Mouse (Mus musculus): Measurements from ENCODE around the gene Stk16. TPM values are rescaled to one million over a fixed set of nuclear protein-coding genes. Genes with fewer than 3 reads are reported as not detected.

The Stk16 gene
- 130 and 140 TPM in 2 replicates for polyA plus RNA-seq (2012; rRNA removed)

DNA sequence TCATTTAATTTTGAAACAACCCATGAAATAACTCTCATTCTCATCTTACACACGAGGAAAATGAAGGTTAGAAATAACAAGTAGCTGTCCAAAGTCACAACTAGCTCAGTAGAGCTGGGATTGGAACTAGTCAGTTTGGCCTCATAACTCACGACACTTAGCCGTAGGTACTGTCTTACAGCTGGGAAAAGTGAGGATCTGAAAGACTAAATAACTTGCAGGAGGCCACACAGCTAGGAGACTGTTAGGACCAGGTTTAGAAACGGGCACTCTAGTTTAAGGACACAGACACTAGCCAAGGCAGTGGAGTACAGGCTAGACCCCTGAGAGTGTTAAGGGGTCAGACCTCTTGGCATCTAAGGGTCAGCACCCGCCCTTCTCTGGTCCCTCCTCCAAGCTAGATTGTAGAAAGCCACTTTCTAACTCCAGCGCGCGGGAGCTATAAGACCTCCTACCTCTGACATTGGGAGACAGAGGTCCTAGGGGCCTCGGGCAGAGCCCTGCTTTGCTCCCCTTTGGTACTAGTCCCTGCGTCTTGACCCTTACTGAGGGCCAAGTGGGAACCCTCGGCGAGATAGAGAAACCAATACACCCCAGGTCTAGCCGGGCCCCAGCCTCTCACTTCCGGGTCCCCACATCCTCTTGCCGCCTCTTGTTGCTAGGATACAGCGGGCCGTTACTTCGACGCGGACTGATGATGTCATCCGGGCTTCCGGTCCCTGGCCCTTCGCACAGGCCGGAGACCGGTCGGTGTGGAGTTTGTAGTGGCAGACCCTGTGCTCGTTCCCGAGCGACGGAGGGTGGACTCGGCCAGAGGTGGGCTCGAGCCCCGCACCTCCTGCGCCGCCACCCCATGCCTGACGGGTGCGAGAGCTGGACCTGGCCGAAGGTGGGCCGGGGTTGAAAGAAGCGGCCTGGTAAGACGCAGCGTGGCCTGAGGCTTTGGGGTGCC lies at the start of gene Stk16, which contains the start of gene Glb1l:
TSS of gene Stk16 (plus strand) at position 703 of the 952 bp plus-strand sequence.
TSS of gene Glb1l (minus strand) at position 678 of the 952 bp plus-strand sequence.
- peak within 1 kb of the TSS; percentile 92 for H3K4me3 ChIP-seq (replicated peaks; ENCODE audit: extremely low read depth, low read depth, low read length)
- DNase-seq = peak; percentile 98
- 4% methylated on average over 42 of the region's 42 CpGs for WGBS
- TF ChIP-seq POLR2A (IDR thresholded peaks at IDR 0.05; ENCODE audit: borderline replicate concordance, extremely low read depth, low read depth, low read length) = peak; percentile 78; the same call in 1 of the 2 replicates
- no peak for TF ChIP-seq CTCF (IDR thresholded peaks at IDR 0.05; ENCODE audit: insufficient read depth, low read length)
- H3K4me1 ChIP-seq (ENCODE audit: control insufficient read depth, insufficient read depth, low read length) = peaks cover 13% of the 10 kb centered on the region

DNA sequence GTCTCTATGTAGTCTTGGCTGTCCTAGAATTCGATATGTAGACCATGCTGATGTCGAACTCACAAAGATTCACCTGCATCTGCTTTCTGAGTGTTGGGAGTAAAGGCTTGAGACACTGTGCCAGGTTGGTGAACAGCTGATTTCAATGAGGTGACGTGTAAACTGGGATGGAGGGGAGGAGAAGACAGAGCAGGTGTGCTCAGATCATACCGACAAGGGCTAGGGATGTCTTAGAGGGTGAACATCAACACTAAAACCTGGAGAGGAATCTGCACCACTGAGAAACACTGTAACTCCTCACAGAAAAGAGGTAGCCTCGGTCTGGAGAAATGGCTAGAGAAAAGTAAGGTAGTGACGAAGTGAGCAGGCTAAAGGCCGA lies 42.6 kb upstream of the Stk16 start:
- no peak for DNase-seq
- WGBS = 3% methylated on average over 7 of the region's 7 CpGs
- TF ChIP-seq CTCF (IDR thresholded peaks at IDR 0.05; ENCODE audit: insufficient read depth, low read length) = no peak
- TF ChIP-seq POLR2A (IDR thresholded peaks at IDR 0.05; ENCODE audit: borderline replicate concordance, extremely low read depth, low read depth, low read length) = no peak

DNA sequence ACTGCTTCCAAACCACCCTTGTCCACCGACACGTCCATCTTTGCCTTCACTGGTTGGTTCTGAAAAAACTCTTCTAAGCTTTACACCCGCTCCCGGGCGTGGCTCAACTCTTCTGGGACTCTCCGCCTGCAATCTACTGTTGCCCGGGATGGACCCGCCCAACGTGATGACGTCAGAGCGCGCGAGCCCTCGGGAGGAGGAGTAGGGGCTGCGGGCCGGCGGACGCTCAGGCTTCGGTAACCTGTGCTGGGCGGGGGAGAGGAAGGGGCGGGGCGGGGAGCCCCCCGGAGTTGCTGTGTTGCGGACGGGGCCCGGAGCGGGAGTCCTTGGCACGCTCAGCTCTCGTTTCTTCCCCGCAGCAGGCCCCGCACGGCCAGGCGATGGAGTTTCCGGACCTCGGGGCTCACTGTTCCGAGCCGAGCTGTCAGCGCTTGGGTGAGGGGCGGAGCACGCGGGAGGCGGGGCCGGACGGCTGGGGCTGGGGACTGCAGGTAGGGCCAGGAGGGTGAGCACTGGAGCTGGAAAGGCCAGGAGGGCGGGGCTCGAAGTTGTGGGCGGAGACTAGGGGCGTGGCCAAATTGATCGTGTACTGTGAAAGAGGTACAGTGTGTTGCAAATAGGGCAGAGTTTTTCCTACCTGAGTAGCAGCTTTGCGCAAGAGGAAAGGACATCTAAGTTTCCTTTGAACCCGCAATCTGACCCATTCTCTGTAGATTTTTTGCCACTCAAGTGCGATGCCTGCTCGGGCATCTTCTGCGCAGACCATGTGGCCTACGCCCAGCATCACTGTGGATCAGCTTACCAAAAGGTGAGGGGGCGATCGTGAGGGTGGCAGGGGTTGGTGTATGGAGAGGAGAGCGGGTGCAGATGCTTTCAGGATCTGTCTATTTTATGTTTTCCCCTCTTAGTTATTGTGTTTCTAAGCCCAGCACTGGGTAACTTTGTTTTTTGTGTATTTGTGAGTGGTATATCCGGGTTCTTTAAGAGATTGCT lies 41.9 kb upstream of the Stk16 start, which contains the start of gene Zfand2b:
TSS of gene Zfand2b (plus strand) at position 175 of the 993 bp plus-strand sequence.
- 2% methylated on average over 56 of the region's 59 CpGs for WGBS
- TF ChIP-seq CTCF (IDR thresholded peaks at IDR 0.05; ENCODE audit: insufficient read depth, low read length) = no peak
- peak; percentile 79; the same call in 1 of the 2 replicates for TF ChIP-seq POLR2A (IDR thresholded peaks at IDR 0.05; ENCODE audit: borderline replicate concordance, extremely low read depth, low read depth, low read length)
- Histone ChIP-seq H3K4me1 (ENCODE audit: control insufficient read depth, insufficient read depth, low read length) (peaks cover 7% of the 10 kb centered on the region), H3K4me3 (replicated peaks; ENCODE audit: extremely low read depth, low read depth, low read length) (peak within 1 kb of the TSS; percentile 72)
- DNase-seq = peak; percentile 99

More for the DNA sequence above, 42.6 kb upstream of the Stk16 start:
- peak overlapping the region; percentile 68 for H3K4me3 ChIP-seq (replicated peaks; ENCODE audit: extremely low read depth, low read depth, low read length)
- H3K4me1 ChIP-seq (ENCODE audit: control insufficient read depth, insufficient read depth, low read length) = peaks cover 7% of the 10 kb centered on the region

DNA sequence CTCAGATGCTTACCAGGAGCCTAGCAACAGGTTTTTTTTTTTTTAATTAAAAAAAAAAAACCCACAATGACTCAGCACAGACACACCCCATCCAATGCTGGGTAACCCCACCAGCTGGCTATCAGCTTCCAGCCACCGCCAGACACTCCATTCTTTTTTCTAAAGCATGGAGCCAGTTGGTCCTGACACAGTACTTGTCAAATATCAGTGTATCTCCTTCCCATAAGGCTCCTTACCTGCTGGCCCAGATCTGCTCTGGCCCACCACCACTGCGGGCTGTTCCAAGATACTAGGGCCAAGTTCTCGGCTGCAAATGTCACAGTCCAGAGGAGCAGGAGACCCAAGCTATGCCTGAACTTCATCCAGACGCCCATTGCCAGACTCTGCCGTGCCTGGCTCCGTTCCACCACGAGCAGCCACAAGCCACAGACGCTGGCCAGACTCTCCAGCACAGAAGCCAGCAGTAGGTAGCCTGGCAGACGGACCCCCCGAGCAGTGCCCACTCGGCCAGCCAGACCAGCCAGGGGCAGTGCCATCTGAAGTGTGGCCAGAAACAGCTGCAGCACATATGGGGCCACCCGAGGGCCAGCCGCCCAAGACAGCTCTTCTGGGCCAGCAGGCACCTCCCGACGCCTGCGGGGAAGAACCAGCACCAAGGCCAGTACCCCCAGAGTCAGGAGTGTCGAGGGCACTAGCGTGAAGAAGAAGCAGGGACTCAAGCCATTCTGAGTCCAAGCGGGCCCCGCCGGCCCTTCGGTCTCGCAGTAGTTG lies 31.1 kb upstream of the Stk16 start:
- no peak for DNase-seq
- Histone ChIP-seq H3K4me1 (ENCODE audit: control insufficient read depth, insufficient read depth, low read length) (peaks cover 6% of the 10 kb centered on the region; the same call in 1 of the 2 replicates), H3K4me3 (replicated peaks; ENCODE audit: extremely low read depth, low read depth, low read length) (peak overlapping the region; percentile 78)
- TF ChIP-seq CTCF (IDR thresholded peaks at IDR 0.05; ENCODE audit: insufficient read depth, low read length) = no peak
- TF ChIP-seq POLR2A (IDR thresholded peaks at IDR 0.05; ENCODE audit: borderline replicate concordance, extremely low read depth, low read depth, low read length) = no peak
- 6% methylated on average over 23 of the region's 23 CpGs for WGBS

DNA sequence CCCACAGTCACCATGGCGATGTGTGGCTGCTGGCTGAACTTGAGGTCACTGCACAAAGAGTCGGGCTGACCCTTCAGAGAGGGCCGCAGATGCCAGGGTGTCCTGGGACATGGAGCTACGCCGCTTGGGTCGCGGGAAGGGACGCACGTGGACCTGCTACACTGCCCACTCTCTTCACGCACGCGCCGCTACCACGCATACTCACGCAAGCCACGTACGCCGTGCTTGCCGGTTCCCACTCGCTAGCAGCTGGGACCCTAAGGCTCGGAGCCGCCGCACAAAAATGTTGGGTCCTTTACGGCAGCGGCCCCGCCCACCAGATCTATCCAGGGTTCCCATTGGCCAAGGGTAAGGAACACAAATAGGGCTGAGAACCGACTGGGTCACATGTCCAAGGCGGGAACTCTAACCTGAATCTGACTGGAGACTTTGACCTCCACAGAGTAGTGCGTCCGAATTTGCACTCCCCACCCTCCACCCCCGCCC lies 30.5 kb upstream of the Stk16 start, which contains the start of gene Abcb6:
TSS of gene Abcb6 (minus strand) at position 288 of the 486 bp plus-strand sequence.
- Histone ChIP-seq H3K4me3 (replicated peaks; ENCODE audit: extremely low read depth, low read depth, low read length) (peak within 1 kb of the TSS; percentile 78), H3K4me1 (ENCODE audit: control insufficient read depth, insufficient read depth, low read length) (peaks cover 6% of the 10 kb centered on the region; the same call in 1 of the 2 replicates)
- DNase-seq = peak; percentile 84
- TF ChIP-seq POLR2A (IDR thresholded peaks at IDR 0.05; ENCODE audit: borderline replicate concordance, extremely low read depth, low read depth, low read length) = peak; percentile 52; the same call in 1 of the 2 replicates
- no peak for TF ChIP-seq CTCF (IDR thresholded peaks at IDR 0.05; ENCODE audit: insufficient read depth, low read length)
- WGBS = under 1% methylated on average over 31 of the region's 31 CpGs

DNA sequence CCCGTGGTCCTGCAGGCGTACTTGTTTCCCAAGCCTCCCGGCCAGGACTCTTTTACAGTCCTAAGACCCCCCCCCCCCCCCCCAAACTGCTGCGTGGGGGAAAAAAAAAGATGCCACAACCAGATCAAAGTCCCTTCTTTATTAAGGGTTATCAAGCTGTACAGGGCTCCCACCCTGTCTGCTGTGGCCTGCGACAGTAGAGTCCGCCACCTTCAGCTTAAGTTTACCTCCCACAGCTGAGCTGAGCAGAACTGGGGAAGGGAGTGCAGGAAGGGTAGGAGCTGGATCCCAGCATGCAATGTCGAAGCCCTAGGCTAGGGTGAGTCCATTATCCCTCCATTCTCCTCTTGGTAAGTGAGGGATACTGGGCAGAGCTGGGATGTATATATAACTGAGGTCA lies 29.9 kb upstream of the Stk16 start:
- TF ChIP-seq POLR2A (IDR thresholded peaks at IDR 0.05; ENCODE audit: borderline replicate concordance, extremely low read depth, low read depth, low read length) = no peak
- no peak for TF ChIP-seq CTCF (IDR thresholded peaks at IDR 0.05; ENCODE audit: insufficient read depth, low read length)
- Histone ChIP-seq H3K4me3 (replicated peaks; ENCODE audit: extremely low read depth, low read depth, low read length) (no peak overlapping the region), H3K4me1 (ENCODE audit: control insufficient read depth, insufficient read depth, low read length) (peaks cover 6% of the 10 kb centered on the region; the same call in 1 of the 2 replicates)
- WGBS = 33% methylated on average over 7 of the region's 7 CpGs
- DNase-seq = no peak

DNA sequence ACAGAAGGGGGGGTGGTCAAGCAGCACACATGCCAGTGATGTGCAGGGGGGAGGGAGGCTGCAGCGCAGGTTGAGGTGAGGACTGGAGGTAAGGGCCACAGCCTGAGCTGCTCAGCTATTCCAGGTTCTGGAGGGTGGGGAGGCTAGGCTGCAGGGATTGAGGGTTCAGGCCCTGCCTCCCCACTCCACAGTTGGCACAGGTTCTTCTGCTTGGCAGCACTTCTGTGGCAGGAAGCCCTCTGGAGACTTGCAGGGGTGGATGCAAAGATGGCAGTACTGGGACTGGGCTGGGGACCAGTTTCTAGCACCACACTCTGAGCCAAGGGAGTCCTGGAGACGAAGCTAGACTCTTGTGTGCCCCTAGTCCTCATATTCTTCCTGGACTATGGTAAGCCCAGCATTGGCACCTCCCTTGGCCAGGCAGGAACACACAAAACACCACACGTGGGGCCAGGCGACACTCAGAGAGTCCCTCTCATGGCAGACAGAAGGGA lies 29.2 kb upstream of the Stk16 start:
- DNase-seq = no peak
- TF ChIP-seq POLR2A (IDR thresholded peaks at IDR 0.05; ENCODE audit: borderline replicate concordance, extremely low read depth, low read depth, low read length) (no peak), CTCF (IDR thresholded peaks at IDR 0.05; ENCODE audit: insufficient read depth, low read length) (no peak)
- Histone ChIP-seq H3K4me1 (ENCODE audit: control insufficient read depth, insufficient read depth, low read length) (peaks cover 6% of the 10 kb centered on the region; the same call in 1 of the 2 replicates), H3K4me3 (replicated peaks; ENCODE audit: extremely low read depth, low read depth, low read length) (no peak overlapping the region)
- 80% methylated on average over 4 of the region's 4 CpGs for WGBS

DNA sequence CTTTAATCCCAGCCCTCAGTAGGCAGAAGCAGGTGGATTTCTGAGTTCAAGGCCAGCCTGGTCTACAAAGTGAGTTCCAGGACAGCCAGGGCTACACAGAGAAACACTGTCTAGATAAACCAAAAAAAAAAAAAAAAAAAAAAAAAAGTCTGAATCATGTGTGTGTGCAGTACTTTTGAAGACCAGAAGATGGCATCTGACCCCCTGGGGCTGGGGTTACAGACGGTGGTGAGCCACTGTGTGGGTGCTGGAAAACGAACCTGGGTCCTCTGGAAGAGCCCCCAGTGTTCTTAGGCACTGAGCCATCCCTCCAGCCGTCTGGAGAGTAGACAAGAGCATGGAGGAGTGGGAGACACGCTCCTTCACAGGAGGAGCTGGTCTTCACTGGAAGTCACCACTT lies 28.5 kb upstream of the Stk16 start:
- no peak for DNase-seq
- Histone ChIP-seq H3K4me3 (replicated peaks; ENCODE audit: extremely low read depth, low read depth, low read length) (no peak overlapping the region), H3K4me1 (ENCODE audit: control insufficient read depth, insufficient read depth, low read length) (peaks cover 6% of the 10 kb centered on the region; the same call in 1 of the 2 replicates)
- TF ChIP-seq POLR2A (IDR thresholded peaks at IDR 0.05; ENCODE audit: borderline replicate concordance, extremely low read depth, low read depth, low read length) (no peak), CTCF (IDR thresholded peaks at IDR 0.05; ENCODE audit: insufficient read depth, low read length) (0 out of 2 replicates have a peak, but pooled peaks have one; percentile 8)
- WGBS = 71% methylated on average over 4 of the region's 4 CpGs
